In the genomic region with DNA sequence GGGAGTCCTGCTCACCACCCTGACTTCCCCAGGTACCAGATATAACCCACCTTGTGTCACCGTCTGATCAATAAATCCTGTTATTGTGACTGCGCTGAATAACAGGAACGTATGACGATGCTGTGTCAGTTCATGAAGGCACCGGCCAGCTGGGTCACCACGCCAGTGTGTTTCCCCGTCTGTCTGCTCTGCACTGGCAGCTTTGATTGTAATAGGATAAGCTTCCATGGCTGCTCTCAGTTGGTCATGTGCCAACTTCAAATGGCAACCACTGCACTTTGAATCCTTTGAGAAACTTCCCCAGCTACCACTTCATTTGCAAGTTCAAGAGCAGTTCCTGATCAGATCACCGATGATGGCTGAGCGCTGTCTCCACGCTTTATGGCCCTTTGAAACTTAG, we compare ENCODE assay signal across 16 mouse cellular contexts. TPM values are rescaled to one million over a fixed set of nuclear protein-coding genes. Genes with fewer than 3 reads are reported as not detected.
DNase-seq lines count a peak whose midpoint lies in the region; ATAC-seq and TF ChIP-seq lines count a peak whose summit lies in the region.
"Had no signal": no experiment of that assay in that cellular context is flagged by ENCODE, and none has a peak within 500 bp of the region (broad histone marks: within the 10 kb centered on the region; RNA-seq: fewer than 3 reads in every experiment).

No protein-coding gene starts in this region.

- H3K27me3 ChIP-seq in hindbrain, postnatal 0 days (ENCODE audit: insufficient read depth, low read length) = no peaks in the 10 kb centered on the region
- H3K27me3 ChIP-seq: limb, embryonic 15.5 days had no signal

- ATAC-seq in hindbrain, postnatal 0 days = 0 out of 2 replicates have a peak, but pooled peaks have one; percentile 27
- ATAC-seq: CD4-positive, CD25-positive, alpha-beta regulatory T cell, adult 4 months; intestine, embryonic 16.5 days had no signal

- H3K36me3 ChIP-seq in hindbrain, postnatal 0 days (ENCODE audit: insufficient read depth, low read length) = no peaks in the 10 kb centered on the region

- H3K4me1 ChIP-seq in hindbrain, postnatal 0 days (ENCODE audit: insufficient read depth, low read length) = peaks cover 14% of the 10 kb centered on the region; the same call in 1 of the 2 replicates
- H3K4me1 ChIP-seq: limb, embryonic 15.5 days had no signal

- peak overlapping the region; percentile 12; the same call in 1 of the 2 replicates for H3K27ac ChIP-seq in hindbrain, postnatal 0 days
- H3K27ac ChIP-seq: limb, embryonic 15.5 days had no signal

- 55% methylated on average over 10 of the region's 10 CpGs for WGBS in hindbrain, postnatal 0 days

- H3K4me3 ChIP-seq in hindbrain, postnatal 0 days (ENCODE audit: low read length) = no peak overlapping the region
- H3K4me3 ChIP-seq: erythroblast, embryonic 14.5 days; limb, embryonic 15.5 days; myocyte had no signal

- H3K9me3 ChIP-seq in hindbrain, postnatal 0 days (ENCODE audit: low read length) = no peaks in the 10 kb centered on the region
- H3K9me3 ChIP-seq: limb, embryonic 15.5 days had no signal

- H3K4me2 ChIP-seq in hindbrain, postnatal 0 days (ENCODE audit: low read depth, low read length) = peak overlapping the region; percentile 24; the same call in 1 of the 2 replicates
- H3K4me2 ChIP-seq: limb, embryonic 15.5 days had no signal

- no peak overlapping the region for H3K9ac ChIP-seq in hindbrain, postnatal 0 days (replicated peaks; ENCODE audit: low read length)
- H3K9ac ChIP-seq: limb, embryonic 15.5 days had no signal

- no peak for TF ChIP-seq CTCF in hindbrain, postnatal 0 days (IDR thresholded peaks at IDR 0.05; ENCODE audit: low read depth)

- peak; percentile 73 for DNase-seq in heart, adult 11 months
- no peak for DNase-seq in heart, adult 18-20 months
- DNase-seq in lung, postnatal 10 days = peak; percentile 21
- DNase-seq in lung, postnatal 25 days (ENCODE audit: low spot score) = no peak
- DNase-seq in hindbrain, postnatal 0 days (ENCODE audit: low spot score) = peak; percentile 65
- peak; percentile 53 for DNase-seq in kidney, postnatal 14 days
- no peak for DNase-seq in embryo, embryonic 9.5 days (ENCODE audit: extremely low spot score)
- DNase-seq in testis, postnatal 14 days (ENCODE audit: low spot score) = no peak
- DNase-seq: adrenal gland, adult 8-10 months; heart, postnatal 14 days; spleen, adult 18-20 months had no signal

RNA-seq across cellular contexts. Expression of gene March8, which starts 45.8 kb away (rescaled TPM):
- total RNA-seq in heart, adult 18-20 months (2021) = 10 to 100 TPM; 43.5 to 44.2 TPM
- 116 and 118 TPM in 2 replicates for total RNA-seq in hindbrain, postnatal 0 days (2014; rRNA removed)
- 38.8 and 40.0 TPM in 2 replicates for polyA plus RNA-seq in hindbrain, postnatal 0 days (2015; fragmentation: Nextera tagmentation; extraction: Ambion mirVana)

Comparison
In these comparisons a context has a peak if more than half of its experiments do, and no peak if none do; other contexts are left out.
1. DNase-seq: peak in heart, adult 11 months (single experiment), lung, postnatal 10 days (single experiment), hindbrain, postnatal 0 days (single experiment) and kidney, postnatal 14 days (single experiment); none in heart, adult 18-20 months (0 of 2), lung, postnatal 25 days (single experiment), embryo, embryonic 9.5 days (single experiment) and testis, postnatal 14 days (single experiment).